Mouse (Mus musculus) CH12.LX (cell line): Measurements from ENCODE around the gene Tubgcp6. TPM values are rescaled to one million over a fixed set of nuclear protein-coding genes. Genes with fewer than 3 reads are reported as not detected.
A peak's percentile ranks its signal among the peaks of the same experiment; 100 is the strongest.

ENCODE experiments used
- DNase-seq: peaks from one replicate; pipeline ENCODE4 v3.0.0-alpha.2; 2013; ENCODE audit errors: extremely low read depth
- H3K27ac ChIP-seq: 2 replicates; pipeline ENCODE4 v1.5.1; 2012; ENCODE audit warnings: low read depth, mild to moderate bottlenecking, control low read depth, moderate library complexity; ENCODE audit not compliant: insufficient read depth
- H3K27me3 ChIP-seq: replicated peaks from 2 replicates; pipeline ENCODE3; 2012; ENCODE audit warnings: inconsistent platforms
- H3K36me3 ChIP-seq, 2 experiments: replicated peaks in 1 of 2; 2 replicates each; pipeline versions ENCODE3 to v1.6.1; 2012; ENCODE audit warnings: inconsistent platforms in 1 of 2, low read length in 1 of 2, mild to moderate bottlenecking in 1 of 2, mixed read lengths in 1 of 2, moderate library complexity in 1 of 2; ENCODE audit not compliant: control insufficient read depth in 1 of 2, insufficient read depth in 1 of 2
- H3K4me1 ChIP-seq, 2 experiments: 2 replicates each; pipeline ENCODE4 v1.6.1; 2012; ENCODE audit warnings: inconsistent platforms in 1 of 2, moderate library complexity in 1 of 2; ENCODE audit not compliant: insufficient read depth in 2 of 2, control insufficient read depth in 1 of 2
- H3K4me2 ChIP-seq: 2 replicates; pipeline ENCODE4 v1.6.1; 2012; ENCODE audit warnings: low read depth, mild to moderate bottlenecking, control low read depth; ENCODE audit not compliant: poor library complexity, insufficient read depth, severe bottlenecking
- H3K4me3 ChIP-seq, 3 experiments: fragments of 150-350 bp in 1 of 3; sonication (generic) in 1 of 3; replicated peaks in 1 of 3; 2 replicates each; pipeline versions ENCODE3 to v1.5.1; 2011 to 2012; ENCODE audit warnings: low read depth in 2 of 3, low read length in 2 of 3, mild to moderate bottlenecking in 2 of 3, moderate library complexity in 2 of 3, control low read depth in 1 of 3, improper control_type of control experiment in 1 of 3, inconsistent platforms in 1 of 3, mixed read lengths in 1 of 3; ENCODE audit not compliant: poor library complexity in 1 of 3
- H3K79me2 ChIP-seq: replicated peaks from 2 replicates; pipeline ENCODE4 v1.6.1; 2012; ENCODE audit warnings: mild to moderate bottlenecking, moderate library complexity; ENCODE audit not compliant: control insufficient read depth, poor library complexity, insufficient read depth, severe bottlenecking; ENCODE audit errors: extremely low read depth
- H3K9ac ChIP-seq: 2 replicates; pipeline ENCODE4 v1.6.1; 2012; ENCODE audit warnings: low read depth, mild to moderate bottlenecking, control low read depth, moderate library complexity; ENCODE audit not compliant: insufficient read depth
- H3K9me3 ChIP-seq: replicated peaks from 2 replicates; pipeline ENCODE3; 2012; ENCODE audit warnings: low read length, inconsistent platforms, mixed read lengths
- BHLHE40 ChIP-seq: IDR thresholded peaks from 2 replicates; pipeline ENCODE4 v1.6.1; 2011; ENCODE audit warnings: mild to moderate bottlenecking, low read depth, low read length, improper control_type of control experiment
- CHD1 ChIP-seq: IDR thresholded peaks from 2 replicates; pipeline ENCODE4 v1.6.1; 2012; ENCODE audit warnings: low read depth, low read length, improper control_type of control experiment, inconsistent platforms
- CHD2 ChIP-seq: IDR thresholded peaks from 2 replicates; pipeline ENCODE4 v1.6.1; 2011; ENCODE audit warnings: low read length, improper control_type of control experiment
- CTCF ChIP-seq, 2 experiments: IDR thresholded peaks in 1 of 2; conservative IDR thresholded peaks in 1 of 2; 2 replicates each; pipeline ENCODE4 v1.5.1; 2011 to 2012; ENCODE audit warnings: low read depth in 2 of 2, low read length in 2 of 2, improper control_type of control experiment in 1 of 2, inconsistent platforms in 1 of 2, mild to moderate bottlenecking in 1 of 2, moderate library complexity in 1 of 2
- E2F4 ChIP-seq: IDR thresholded peaks from 2 replicates; pipeline ENCODE4 v1.6.1; 2011; ENCODE audit warnings: low read depth, low read length, improper control_type of control experiment; ENCODE audit not compliant: insufficient replicate concordance
- ELF1 ChIP-seq: IDR thresholded peaks from 2 replicates; pipeline ENCODE4 v1.6.1; 2014; ENCODE audit warnings: low read depth, mild to moderate bottlenecking, inconsistent platforms, low read length, improper control_type of control experiment
- EP300 ChIP-seq: IDR thresholded peaks from 2 replicates; pipeline ENCODE4 v1.6.1; 2011; ENCODE audit warnings: low read length, improper control_type of control experiment
- ETS1 ChIP-seq: conservative IDR thresholded peaks from 2 replicates; pipeline ENCODE4 v1.6.1; 2012; ENCODE audit warnings: low read depth, mild to moderate bottlenecking, inconsistent platforms, low read length, improper control_type of control experiment, moderate library complexity
- GABPA ChIP-seq: IDR thresholded peaks from 2 replicates; pipeline ENCODE4 v1.6.1; 2012; ENCODE audit warnings: low read depth, low read length, improper control_type of control experiment, inconsistent platforms; ENCODE audit not compliant: insufficient replicate concordance
- HCFC1 ChIP-seq: IDR thresholded peaks from 2 replicates; pipeline ENCODE4 v1.6.1; 2012; ENCODE audit warnings: low read depth, mild to moderate bottlenecking, inconsistent platforms, low read length, improper control_type of control experiment
- IRF4 ChIP-seq: IDR thresholded peaks from 2 replicates; pipeline ENCODE4 v1.6.1; 2014; ENCODE audit warnings: low read depth, mild to moderate bottlenecking, inconsistent platforms, low read length, improper control_type of control experiment
- JUN ChIP-seq: IDR thresholded peaks from 2 replicates; pipeline ENCODE4 v1.6.1; 2011; ENCODE audit warnings: low read depth, mild to moderate bottlenecking, low read length, improper control_type of control experiment, moderate library complexity; ENCODE audit not compliant: insufficient read depth
- JUND ChIP-seq: conservative IDR thresholded peaks from 2 replicates; pipeline ENCODE4 v1.6.1; 2011; ENCODE audit warnings: low read depth, low read length, improper control_type of control experiment
- KAT2A ChIP-seq: IDR thresholded peaks from 2 replicates; pipeline ENCODE4 v1.6.1; 2012; ENCODE audit warnings: low read length, improper control_type of control experiment, inconsistent platforms; ENCODE audit not compliant: insufficient replicate concordance
- MAFK ChIP-seq: IDR thresholded peaks from 2 replicates; pipeline ENCODE4 v1.6.1; 2011; ENCODE audit warnings: low read length, improper control_type of control experiment; ENCODE audit not compliant: insufficient replicate concordance
- MAX ChIP-seq: IDR thresholded peaks from 2 replicates; pipeline ENCODE4 v1.6.1; 2011; ENCODE audit warnings: low read length, improper control_type of control experiment
- MAZ ChIP-seq: IDR thresholded peaks from 2 replicates; pipeline ENCODE4 v1.6.1; 2012; ENCODE audit warnings: low read depth, mild to moderate bottlenecking, inconsistent platforms, low read length, improper control_type of control experiment, moderate library complexity
- MEF2A ChIP-seq: IDR thresholded peaks from 2 replicates; pipeline ENCODE4 v1.6.1; 2014; ENCODE audit warnings: low read depth, mild to moderate bottlenecking, inconsistent platforms, low read length, improper control_type of control experiment, borderline replicate concordance
- MXI1 ChIP-seq: IDR thresholded peaks from 2 replicates; pipeline ENCODE4 v1.6.1; 2011; ENCODE audit warnings: mild to moderate bottlenecking, low read depth, low read length, improper control_type of control experiment
- MYC ChIP-seq: IDR thresholded peaks from 2 replicates; pipeline ENCODE4 v1.6.1; 2011; ENCODE audit warnings: low read depth, mild to moderate bottlenecking, improper control_type of control experiment, low read length
- NELFE ChIP-seq: IDR thresholded peaks from 2 replicates; pipeline ENCODE4 v1.6.1; 2011; ENCODE audit warnings: low read depth, low read length, improper control_type of control experiment
- NRF1 ChIP-seq: IDR thresholded peaks from 2 replicates; pipeline ENCODE4 v1.6.1; 2014; ENCODE audit warnings: low read depth, mild to moderate bottlenecking, inconsistent platforms, low read length, improper control_type of control experiment, moderate library complexity
- PAX5 ChIP-seq: IDR thresholded peaks from 2 replicates; pipeline ENCODE4 v1.6.1; 2012; ENCODE audit warnings: low read length, inconsistent platforms, mixed read lengths
- POLR2A ChIP-seq: IDR thresholded peaks from 2 replicates; pipeline ENCODE4 v1.6.1; 2011; ENCODE audit warnings: low read depth, mild to moderate bottlenecking, improper control_type of control experiment, low read length
- POLR2AphosphoS2 ChIP-seq: IDR thresholded peaks from 2 replicates; pipeline ENCODE4 v1.6.1; 2011; ENCODE audit warnings: low read depth, low read length, improper control_type of control experiment
- RAD21 ChIP-seq: IDR thresholded peaks from 2 replicates; pipeline ENCODE4 v1.6.1; 2011; ENCODE audit warnings: low read depth, mild to moderate bottlenecking, low read length, improper control_type of control experiment, moderate library complexity
- RCOR1 ChIP-seq: conservative IDR thresholded peaks from 2 replicates; pipeline ENCODE4 v1.6.1; 2012; ENCODE audit warnings: low read depth, mild to moderate bottlenecking, inconsistent platforms, low read length, improper control_type of control experiment
- SIN3A ChIP-seq: IDR thresholded peaks from 2 replicates; pipeline ENCODE4 v1.6.1; 2012; ENCODE audit warnings: low read length, improper control_type of control experiment, inconsistent platforms
- SMC3 ChIP-seq: IDR thresholded peaks from 2 replicates; pipeline ENCODE4 v1.6.1; 2011; ENCODE audit warnings: low read depth, low read length, improper control_type of control experiment
- TBP ChIP-seq: conservative IDR thresholded peaks from 2 replicates; pipeline ENCODE4 v1.6.1; 2011; ENCODE audit warnings: low read depth, low read length, improper control_type of control experiment
- TCF12 ChIP-seq: IDR thresholded peaks from 2 replicates; pipeline ENCODE4 v1.6.1; 2014; ENCODE audit warnings: low read depth, mild to moderate bottlenecking, inconsistent platforms, low read length, improper control_type of control experiment
- UBTF ChIP-seq: IDR thresholded peaks from 2 replicates; pipeline ENCODE4 v1.6.1; 2012; ENCODE audit warnings: low read depth, mild to moderate bottlenecking, inconsistent platforms, low read length, improper control_type of control experiment, moderate library complexity
- USF1 ChIP-seq: IDR thresholded peaks from 2 replicates; pipeline ENCODE4 v1.6.1; 2014; ENCODE audit warnings: low read depth, mild to moderate bottlenecking, inconsistent platforms, low read length, improper control_type of control experiment
- USF2 ChIP-seq: conservative IDR thresholded peaks from 2 replicates; pipeline ENCODE4 v1.6.1; 2011; ENCODE audit warnings: low read depth, low read length, improper control_type of control experiment
- ZC3H11A ChIP-seq: IDR thresholded peaks from 2 replicates; pipeline ENCODE4 v1.6.1; 2012; ENCODE audit warnings: low read depth, mild to moderate bottlenecking, inconsistent platforms, low read length, improper control_type of control experiment
- ZKSCAN1 ChIP-seq: IDR thresholded peaks from 2 replicates; pipeline ENCODE4 v1.6.1; 2012; ENCODE audit warnings: low read depth, inconsistent platforms, low read length, improper control_type of control experiment, borderline replicate concordance
- ZMIZ1 ChIP-seq: IDR thresholded peaks from 2 replicates; pipeline ENCODE4 v1.6.1; 2012; ENCODE audit warnings: low read depth, mild to moderate bottlenecking, inconsistent platforms, low read length, improper control_type of control experiment
- ZNF384 ChIP-seq: IDR thresholded peaks from 2 replicates; pipeline ENCODE4 v1.6.1; 2012; ENCODE audit warnings: low read depth, low read length, improper control_type of control experiment, inconsistent platforms
- dilution Hi-C: fragments of 300-500 bp; cut with MboI; formaldehyde crosslinking; loops from 2 replicates; pipeline ENCODE4 v1.14.3; 2020; ENCODE audit warnings: low sequenced_read_pairs; ENCODE audit not compliant: extremely low pct_unique_long_range_greater_than_20kb, extremely low pct_ligation_motif_present
- in situ Hi-C: fragments of 300-500 bp; cut with MboI; formaldehyde crosslinking; loops from 3 replicates; pipeline ENCODE4 v1.14.3; 2019; ENCODE audit warnings: low sequenced_read_pairs, low pct_ligation_motif_present, low pct_unique_long_range_greater_than_20kb, mixed read lengths
- polyA plus RNA-seq: library from polyadenylated mRNA; unstranded; fragments of >175 nt; gene quantifications from 2 replicates; pipeline ENCODE4 v1.2.1, GENCODE M21; 2012; ENCODE audit warnings: low read depth; ENCODE audit not compliant: insufficient read length
- total RNA-seq, 2 experiments: library from RNA; depleted of rRNA; stranded (reverse); fragments of 300-350 nt in 1 of 2; fragments of >200 nt in 1 of 2; gene quantifications; 2 replicates each; pipeline ENCODE4 v1.2.3; 2012 to 2014

Tubgcp6 gene
- total and polyA plus RNA-seq, 3 experiments = 12.7 to 17.0 (median 13.3) TPM

- H3K4me1 ChIP-seq = peaks cover 3 to 19% of the 10 kb centered on the region in 2 experiments; a peak in 3 of 4 replicates
- H3K27ac ChIP-seq = 0 out of 2 replicates have a peak within 1 kb of the TSS, but pooled peaks have one; percentile 31
- H3K79me2 ChIP-seq = no peaks in the 10 kb centered on the region
- DNase-seq = peak; percentile 87
- peak within 1 kb of the TSS; percentile 81 for H3K4me2 ChIP-seq
- no peaks in the 10 kb centered on the region for H3K9me3 ChIP-seq
- dilution Hi-C loops = no loop called here
- no peak for TF ChIP-seq RCOR1
- no peak for TF ChIP-seq PAX5
- no peak for TF ChIP-seq ZC3H11A
- peak; percentile 57; the same call in 1 of the 2 replicates for TF ChIP-seq POLR2AphosphoS2
- TF ChIP-seq ELF1 = peak; percentile 75
- TF ChIP-seq SMC3 = no peak
- TF ChIP-seq POLR2A = peak; percentile 91
- TF ChIP-seq MYC = no peak
- no peak for TF ChIP-seq UBTF
- TF ChIP-seq MAFK = no peak
- TF ChIP-seq ZKSCAN1 = no peak
- peak; percentile 78 for TF ChIP-seq HCFC1
- peak; percentile 40; the same call in 1 of the 2 replicates for TF ChIP-seq CHD2
- peak; percentile 64; the same call in 1 of the 2 replicates for TF ChIP-seq MAX
- peak; percentile 88 for TF ChIP-seq ZMIZ1
- peak; percentile 57; the same call in 1 of the 2 replicates for TF ChIP-seq KAT2A
- no peak for TF ChIP-seq BHLHE40
- TF ChIP-seq CTCF (conservative IDR thresholded peaks at IDR 0.05 in 1 of 2, IDR thresholded peaks at IDR 0.05 in 1 of 2; ENCODE audit: low read depth in 2 of 2, low read length in 2 of 2) = no peak
- no peak for TF ChIP-seq E2F4
- peak; percentile 89 for TF ChIP-seq NELFE
- TF ChIP-seq JUN = no peak
- TF ChIP-seq RAD21 = no peak
- TF ChIP-seq TCF12 = peak; percentile 76; the same call in 1 of the 2 replicates
- peak; percentile 80 for TF ChIP-seq MXI1
- no peak for TF ChIP-seq JUND
- TF ChIP-seq GABPA = no peak
- TF ChIP-seq EP300 = no peak
- TF ChIP-seq TBP = peak; percentile 75; the same call in 1 of the 2 replicates
- TF ChIP-seq CHD1 = no peak
- TF ChIP-seq USF1 = no peak
- TF ChIP-seq NRF1 = peak; percentile 34; the same call in 1 of the 2 replicates
- peak; percentile 26; the same call in 1 of the 2 replicates for TF ChIP-seq MEF2A
- TF ChIP-seq MAZ = peak; percentile 73; the same call in 1 of the 2 replicates
- TF ChIP-seq ZNF384 = no peak
- TF ChIP-seq USF2 = no peak
- peak; percentile 72 for TF ChIP-seq SIN3A
- TF ChIP-seq ETS1 = no peak
- peak; percentile 26; the same call in 1 of the 2 replicates for TF ChIP-seq IRF4
- TF ChIP-seq, all 38 proteins: peak for 17
- Histone ChIP-seq H3K27me3 (no peaks in the 10 kb centered on the region), H3K9ac (peak within 1 kb of the TSS; percentile 82), H3K4me3 (peak within 1 kb of the TSS; percentile 72 to 95 (median 95)), H3K36me3 (peaks cover 41 to 55% of the 10 kb centered on the region in 2 experiments)
- in situ Hi-C loops = no loop called here
These were observed 34.2 kb downstream of the Tubgcp6 start, which contains the start of gene Selenoo for GRCm38 (mm10) chr15:89088607-89089247. TSS of gene Selenoo (plus strand) at chr15:89089084.
